Mouse (Mus musculus): ENCODE measurements around the gene Gm4216.
"Not testable (repeated sequence)": the region's sequence is repeated elsewhere in the genome, so short reads cannot be mapped to it uniquely, and the experiment has no call there.

The Gm4216 gene

GRCm38 (mm10) chr7:23019823-23020222 is at the start of gene Gm4216:
TSS of gene Gm4216 (minus strand) at chr7:23019923.
- not testable (repeated sequence) for DNase-seq

GRCm38 (mm10) chr7:23067356-23067755 is 47.6 kb upstream of the Gm4216 start, which contains the start of gene Gm8720:
TSS of gene Gm8720 (minus strand) at chr7:23067456.
- not testable (repeated sequence) for DNase-seq

- DNase-seq: not testable (repeated sequence)
These were observed 35.5 kb upstream of the Gm4216 start, which contains the start of gene Vmn1r163 for GRCm38 (mm10) chr7:23055240-23055639. TSS of gene Vmn1r163 (plus strand) at chr7:23055540.

- DNase-seq: not testable (repeated sequence)
These were observed 35.1 kb downstream of the Gm4216 start, which contains the start of gene Gm4214 for GRCm38 (mm10) chr7:22984573-22984972. TSS of gene Gm4214 (minus strand) at chr7:22984673.

Measured in lung, postnatal 14 days (tissue).